Mouse (Mus musculus) liver, embryonic 16.5 days (tissue): ENCODE data around the gene Trappc2. TPM values are rescaled to one million over a fixed set of nuclear protein-coding genes. Genes with fewer than 3 reads are reported as not detected.
A peak's percentile ranks its signal among the peaks of the same experiment; 100 is the strongest.

ENCODE experiments used
- ATAC-seq: fragments of 200-750 bp; cut with Nextera tagmentation; 2 replicates; pipeline ENCODE4 v1.8.0; 2017; ENCODE audit warnings: low read depth, mild to moderate bottlenecking, moderate number of reproducible peaks, moderate library complexity
- H3K27ac ChIP-seq: fragments of 300-500 bp; sonication (generic); 2 replicates; pipeline ENCODE4 v1.5.1; 2014; ENCODE audit warnings: mild to moderate bottlenecking, low read length
- H3K27me3 ChIP-seq: fragments of 300-500 bp; sonication (generic); 2 replicates; pipeline ENCODE4 v1.6.1; 2014; ENCODE audit warnings: low read depth, low read length, mixed read lengths; ENCODE audit not compliant: control insufficient read depth, insufficient read depth
- H3K36me3 ChIP-seq: fragments of 300-500 bp; sonication (generic); 2 replicates; pipeline ENCODE4 v1.6.1; 2014; ENCODE audit warnings: mild to moderate bottlenecking; ENCODE audit not compliant: control insufficient read depth, insufficient read depth
- H3K4me1 ChIP-seq: fragments of 300-500 bp; sonication (generic); 2 replicates; pipeline ENCODE4 v1.6.1; 2014; ENCODE audit warnings: low read depth, low read length, mixed read lengths; ENCODE audit not compliant: control insufficient read depth
- H3K4me2 ChIP-seq: fragments of 300-500 bp; sonication (generic); 2 replicates; pipeline ENCODE4 v1.6.1; 2014; ENCODE audit warnings: low read depth, low read length, mixed read lengths
- H3K4me3 ChIP-seq: fragments of 300-500 bp; sonication (generic); 2 replicates; pipeline ENCODE4 v1.5.1; 2014; ENCODE audit warnings: low read depth, mild to moderate bottlenecking, low read length
- H3K9ac ChIP-seq: fragments of 300-500 bp; sonication (generic); 2 replicates; pipeline ENCODE4 v1.6.1; 2014; ENCODE audit warnings: low read depth, low read length
- H3K9me3 ChIP-seq: fragments of 300-500 bp; sonication (generic); replicated peaks from 2 replicates; pipeline ENCODE4 v1.6.1; 2016; ENCODE audit warnings: low read length; ENCODE audit not compliant: control insufficient read depth
- WGBS: fragments of 180-500 bp; shearing (Covaris S2); extraction: QIAGEN DNeasy Blood & Tissue Kit; methylation state at CpG from one replicate; pipeline ENCODE4 v1.1.7; 2014; ENCODE audit not compliant: insufficient replicate concordance; 5-methylcytosine and 5-hydroxymethylcytosine counted together
- polyA plus RNA-seq: library from polyadenylated mRNA; unstranded; fragments of >200 nt; fragmentation: Nextera tagmentation; extraction: Ambion mirVana; gene quantifications from 2 replicates; pipeline ENCODE4 v1.2.1, GENCODE M21; 2015

The Trappc2 gene
- polyA plus RNA-seq, 1 experiment from 2014 or later = 10.2 TPM

DNA sequence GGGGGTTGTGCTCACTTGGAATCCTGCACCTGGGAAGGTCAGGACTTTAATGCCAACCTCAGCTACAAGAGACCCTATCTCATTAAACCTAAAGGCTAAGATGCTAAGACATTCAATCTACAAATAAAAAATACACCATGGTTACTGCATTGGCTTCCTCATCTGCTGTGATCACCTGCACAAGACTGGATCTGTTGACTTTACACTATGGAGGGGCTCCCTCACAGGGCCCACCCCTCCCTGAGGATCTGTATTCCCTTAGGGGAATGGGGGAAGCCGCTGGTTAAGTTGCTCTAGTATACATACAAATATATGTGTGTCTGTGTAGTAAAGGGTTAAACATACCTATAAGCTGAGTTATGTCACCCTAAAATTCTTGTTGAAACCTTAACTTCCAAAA is 15.2 kb downstream of the Trappc2 start:
- Histone ChIP-seq H3K9me3 (no peaks in the 10 kb centered on the region), H3K4me3 (no peak overlapping the region), H3K27me3 (no peaks in the 10 kb centered on the region), H3K4me1 (no peaks in the 10 kb centered on the region), H3K4me2 (no peak overlapping the region), H3K27ac (no peak overlapping the region), H3K36me3 (peaks cover 3% of the 10 kb centered on the region; the same call in 1 of the 2 replicates), H3K9ac (no peak overlapping the region)
- no peak for ATAC-seq
- 70% methylated on average over 1 of the region's 1 CpGs for WGBS

DNA sequence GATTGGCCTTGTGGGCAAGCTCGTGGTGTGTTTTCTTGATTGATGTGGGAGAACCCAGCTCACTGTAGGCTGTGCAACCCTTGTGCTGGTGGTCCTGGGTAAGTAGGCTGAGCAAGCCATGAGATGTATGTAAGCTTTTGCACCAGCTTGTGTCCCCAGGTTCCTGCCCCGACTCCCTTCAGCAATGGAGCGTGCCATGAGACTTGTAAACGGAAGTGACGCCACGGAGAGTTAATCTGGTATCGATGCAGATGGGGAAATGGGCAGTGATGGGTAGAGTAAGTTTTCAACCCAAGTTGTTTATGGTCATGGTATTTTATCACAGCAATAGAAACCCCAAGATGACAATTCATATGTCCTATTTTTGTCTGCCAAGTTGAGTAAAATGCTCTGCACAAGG is 27.9 kb downstream of the Trappc2 start:
- H3K9ac ChIP-seq = no peak overlapping the region
- no peak for ATAC-seq
- H3K4me2 ChIP-seq = no peak overlapping the region
- no peaks in the 10 kb centered on the region for H3K27me3 ChIP-seq
- H3K27ac ChIP-seq = no peak overlapping the region
- 75% methylated on average over 7 of the region's 7 CpGs for WGBS
- no peaks in the 10 kb centered on the region for H3K4me1 ChIP-seq
- H3K9me3 ChIP-seq = no peaks in the 10 kb centered on the region
- no peak overlapping the region for H3K4me3 ChIP-seq
- no peaks in the 10 kb centered on the region; the same call in 1 of the 2 replicates for H3K36me3 ChIP-seq

DNA sequence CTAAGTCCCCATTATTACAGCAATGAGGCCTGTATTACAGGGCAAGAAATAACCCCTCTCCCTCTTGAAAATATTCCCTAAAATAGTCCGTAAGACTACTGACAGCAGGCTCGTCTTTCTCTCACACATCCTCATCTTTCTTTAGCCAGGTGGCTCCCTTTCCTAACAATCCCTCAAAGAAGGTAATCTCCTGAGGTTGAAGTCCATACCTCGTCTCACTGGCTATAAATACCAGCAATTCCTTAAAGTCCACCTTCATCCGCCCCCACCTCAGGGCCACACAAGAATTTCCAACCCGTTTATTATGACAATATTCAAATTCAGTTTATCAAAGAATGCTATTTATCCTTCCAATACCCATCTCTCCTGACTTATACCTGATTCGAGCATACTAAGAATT is 32.2 kb downstream of the Trappc2 start:
- Histone ChIP-seq H3K27ac (no peak overlapping the region), H3K27me3 (no peaks in the 10 kb centered on the region), H3K9me3 (no peaks in the 10 kb centered on the region), H3K4me2 (no peak overlapping the region), H3K4me3 (no peak overlapping the region), H3K36me3 (no peaks in the 10 kb centered on the region), H3K4me1 (no peaks in the 10 kb centered on the region; the same call in 1 of the 2 replicates), H3K9ac (no peak overlapping the region)
- ATAC-seq = no peak
- WGBS = 73% methylated on average over 6 of the region's 6 CpGs

DNA sequence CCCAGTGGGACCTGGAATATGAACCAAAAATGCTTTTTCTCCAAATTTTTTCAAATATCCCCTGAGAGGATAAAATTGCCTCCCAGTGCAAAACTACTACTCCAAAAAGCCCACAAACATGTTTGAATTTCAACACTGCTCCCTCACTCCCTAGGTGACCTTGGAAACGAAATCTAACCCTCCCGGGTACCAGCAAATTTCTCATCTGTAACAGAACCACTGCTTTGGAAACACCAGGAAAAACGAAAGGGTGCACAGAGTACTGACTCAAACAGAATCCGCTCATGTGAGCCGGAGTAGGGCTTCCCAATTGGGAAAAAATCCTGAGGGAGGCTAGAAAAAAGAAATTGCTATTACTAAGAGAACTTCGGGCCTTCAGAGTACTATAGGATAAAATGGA is 37.0 kb downstream of the Trappc2 start:
- 69% methylated on average over 6 of the region's 6 CpGs for WGBS
- Histone ChIP-seq H3K4me2 (peak overlapping the region; percentile 26; the same call in 1 of the 2 replicates), H3K9ac (no peak overlapping the region), H3K4me1 (no peaks in the 10 kb centered on the region; the same call in 1 of the 2 replicates), H3K27me3 (no peaks in the 10 kb centered on the region), H3K36me3 (no peaks in the 10 kb centered on the region), H3K27ac (no peak overlapping the region), H3K4me3 (no peak overlapping the region), H3K9me3 (no peaks in the 10 kb centered on the region)
- no peak for ATAC-seq

DNA sequence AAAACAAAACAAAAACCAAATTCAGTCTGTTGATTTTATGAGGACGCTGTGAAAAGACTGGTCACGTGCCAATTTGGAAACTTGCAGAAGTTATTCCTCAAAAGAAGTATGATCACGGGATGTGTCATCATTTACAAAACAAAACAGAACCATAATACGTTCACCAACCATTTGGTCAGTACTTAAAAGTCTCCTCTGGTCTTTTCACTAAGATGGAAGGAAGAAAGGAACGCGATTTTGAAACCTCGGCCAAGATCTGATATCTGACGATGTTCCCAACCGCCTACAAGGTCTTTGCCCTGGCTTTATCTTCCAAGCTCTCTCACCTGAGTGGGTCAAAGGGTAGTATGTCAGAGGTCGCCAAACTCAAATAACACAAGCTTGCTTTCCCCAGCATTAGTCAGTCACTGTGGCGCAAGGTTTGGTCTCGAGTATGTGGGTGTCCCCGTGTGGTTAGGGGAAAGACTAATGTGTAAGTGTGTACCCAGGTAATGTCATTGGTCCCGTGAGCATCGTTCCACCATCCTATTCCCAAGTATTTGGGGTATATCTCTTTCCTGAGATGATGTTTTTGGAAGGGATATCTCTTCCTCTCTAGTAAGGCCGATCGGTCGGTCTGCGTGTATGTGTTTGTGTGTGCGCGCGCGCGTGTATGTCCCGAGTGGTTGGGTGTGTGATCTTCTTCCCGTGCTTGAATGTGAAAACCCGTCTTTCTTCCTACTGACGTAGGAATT is 38.4 kb downstream of the Trappc2 start:
- Histone ChIP-seq H3K4me2 (peak overlapping the region; percentile 65), H3K4me1 (no peaks in the 10 kb centered on the region; the same call in 1 of the 2 replicates), H3K9ac (peak overlapping the region; percentile 77), H3K27me3 (no peaks in the 10 kb centered on the region), H3K9me3 (no peaks in the 10 kb centered on the region), H3K27ac (peak overlapping the region; percentile 61), H3K4me3 (peak overlapping the region; percentile 78), H3K36me3 (no peaks in the 10 kb centered on the region)
- ATAC-seq = peak; percentile 24
- 19% methylated on average over 28 of the region's 28 CpGs for WGBS

DNA sequence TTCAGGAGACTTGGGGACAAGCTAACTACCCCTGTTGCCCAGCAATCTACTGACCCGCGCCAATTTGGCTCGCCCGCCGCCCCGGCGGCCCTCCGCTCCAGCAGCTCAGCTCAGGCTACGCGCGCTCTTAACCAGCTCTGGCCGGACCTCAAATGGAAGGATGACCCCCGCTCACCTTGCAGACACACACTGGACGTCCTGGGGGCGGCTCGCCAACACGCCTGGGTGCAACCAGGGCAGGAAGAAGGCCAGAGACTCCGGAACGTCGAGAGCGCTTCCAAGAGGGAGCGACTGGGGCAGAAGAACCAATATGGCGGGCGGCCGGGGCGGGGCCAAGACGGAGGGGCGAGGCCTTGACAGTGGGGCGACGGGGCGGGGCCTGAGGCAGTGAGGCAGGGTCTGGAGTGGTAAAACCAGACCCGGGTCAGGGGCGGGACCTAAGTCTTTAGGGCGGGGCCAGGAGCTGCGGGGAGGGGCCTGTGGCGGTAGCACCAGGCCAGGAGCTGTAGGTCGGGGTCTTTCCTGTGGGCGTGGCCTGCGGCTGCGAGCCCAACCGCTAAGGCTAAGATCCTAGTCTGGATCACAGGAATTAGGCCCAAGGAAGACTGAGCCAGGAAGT is 39.1 kb downstream of the Trappc2 start, which contains the start of gene Rab9:
TSS of gene Rab9 (minus strand) at position 503 of the 619 bp plus-strand sequence.
- Histone ChIP-seq H3K27me3 (no peaks in the 10 kb centered on the region), H3K9me3 (no peaks in the 10 kb centered on the region), H3K4me2 (peak within 1 kb of the TSS; percentile 65), H3K9ac (peak within 1 kb of the TSS; percentile 77), H3K4me3 (peak within 1 kb of the TSS; percentile 78), H3K36me3 (no peaks in the 10 kb centered on the region), H3K27ac (peak within 1 kb of the TSS; percentile 61), H3K4me1 (no peaks in the 10 kb centered on the region; the same call in 1 of the 2 replicates)
- 24% methylated on average over 40 of the region's 41 CpGs for WGBS
- ATAC-seq = peak; percentile 98

DNA sequence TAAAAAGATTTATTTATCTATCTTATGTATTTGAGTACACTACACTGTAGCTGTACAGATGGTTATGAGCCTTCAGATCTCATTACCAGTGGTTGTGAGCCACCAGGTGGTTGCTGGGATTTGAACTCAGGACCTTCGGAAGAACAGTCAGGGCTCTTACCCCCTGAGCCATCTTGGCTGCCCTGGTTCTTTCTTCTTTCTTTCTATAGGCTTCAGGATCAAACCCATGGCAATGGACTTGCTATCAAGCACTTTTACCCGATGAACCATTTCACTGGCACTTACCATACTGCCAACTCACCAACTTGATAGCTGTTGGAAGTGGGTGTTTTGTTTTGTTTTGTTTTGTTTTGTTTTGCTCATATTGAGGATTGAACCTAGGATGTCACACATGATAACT is 54.7 kb downstream of the Trappc2 start:
- no peak overlapping the region for H3K27ac ChIP-seq
- no peaks in the 10 kb centered on the region for H3K36me3 ChIP-seq
- no peak overlapping the region for H3K9ac ChIP-seq
- no peaks in the 10 kb centered on the region for H3K4me1 ChIP-seq
- H3K4me3 ChIP-seq = no peak overlapping the region
- ATAC-seq = no peak
- 58% methylated on average over 2 of the region's 2 CpGs for WGBS
- H3K9me3 ChIP-seq = no peaks in the 10 kb centered on the region
- H3K4me2 ChIP-seq = no peak overlapping the region
- no peaks in the 10 kb centered on the region for H3K27me3 ChIP-seq

DNA sequence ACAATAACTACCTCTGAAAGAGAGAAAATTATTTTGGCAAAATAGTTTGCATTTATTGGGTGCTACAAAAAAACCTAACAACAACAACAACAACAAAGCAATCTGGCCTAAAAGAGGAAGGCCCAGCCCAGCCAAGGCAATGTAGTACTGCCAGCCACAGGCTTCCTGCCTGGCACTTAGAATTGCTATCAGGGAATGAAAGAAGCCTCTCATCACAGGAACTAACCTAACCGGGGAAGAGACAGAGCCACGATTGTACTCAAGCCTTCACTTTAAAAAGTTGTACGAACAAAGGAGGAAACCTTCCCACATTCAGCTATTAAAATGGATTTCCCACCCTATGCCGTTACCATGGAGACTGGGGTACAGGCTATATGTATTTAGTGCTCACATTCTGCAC is 57.4 kb downstream of the Trappc2 start:
- no peak for ATAC-seq
- no peaks in the 10 kb centered on the region for H3K27me3 ChIP-seq
- H3K27ac ChIP-seq = no peak overlapping the region
- H3K9ac ChIP-seq = no peak overlapping the region
- 45% methylated on average over 4 of the region's 4 CpGs for WGBS
- no peaks in the 10 kb centered on the region for H3K4me1 ChIP-seq
- H3K4me3 ChIP-seq = no peak overlapping the region
- no peaks in the 10 kb centered on the region for H3K9me3 ChIP-seq
- no peak overlapping the region for H3K4me2 ChIP-seq
- H3K36me3 ChIP-seq = peaks cover 2% of the 10 kb centered on the region; the same call in 1 of the 2 replicates
